Mouse (Mus musculus): Measurements from ENCODE around the gene Tbc1d8. TPM values are rescaled to one million over a fixed set of nuclear protein-coding genes. Genes with fewer than 3 reads are reported as not detected.

Gene Tbc1d8
- polyA plus RNA-seq, 1 experiment from 2014 or later = 5.3 TPM

GRCm38 (mm10) chr1:39368267-39368841 lies 110.2 kb downstream of the Tbc1d8 start:
- Histone ChIP-seq H3K4me3 (ENCODE audit: low read depth, low read length) (peak overlapping the region; percentile 80), H3K27me3 (ENCODE audit: control insufficient read depth, insufficient read depth, low read length) (no peaks in the 10 kb centered on the region), H3K4me1 (ENCODE audit: control insufficient read depth, insufficient read depth, low read length) (peaks cover 4% of the 10 kb centered on the region; the same call in 1 of the 2 replicates), H3K27ac (replicated peaks; ENCODE audit: low read depth, low read length) (peak overlapping the region; percentile 53), H3K4me2 (ENCODE audit: low read depth, severe bottlenecking) (peak overlapping the region; percentile 86), H3K9me3 (ENCODE audit: control insufficient read depth, low read length) (no peaks in the 10 kb centered on the region), H3K36me3 (ENCODE audit: control insufficient read depth, insufficient read depth, low read length) (peaks cover 24% of the 10 kb centered on the region), H3K9ac (ENCODE audit: low read length) (peak overlapping the region; percentile 92)
- ATAC-seq (ENCODE audit: insufficient number of reproducible peaks, low FRiP score, low TSS enrichment, low read depth) (peak; percentile 15; the same call in 1 of the 2 replicates), DNase-seq (ENCODE audit: low spot score) (peak; percentile 49)
- WGBS = under 1% methylated on average over 34 of the region's 34 CpGs

GRCm38 (mm10) chr1:39367601-39368266 lies 110.8 kb downstream of the Tbc1d8 start, which contains the start of gene Rpl31:
TSS of gene Rpl31 (plus strand) at chr1:39367842.
- peak within 1 kb of the TSS; percentile 86 for H3K4me2 ChIP-seq (ENCODE audit: low read depth, severe bottlenecking)
- H3K4me3 ChIP-seq (ENCODE audit: low read depth, low read length) = peak within 1 kb of the TSS; percentile 80
- H3K36me3 ChIP-seq (ENCODE audit: control insufficient read depth, insufficient read depth, low read length) = peaks cover 24% of the 10 kb centered on the region
- H3K27me3 ChIP-seq (ENCODE audit: control insufficient read depth, insufficient read depth, low read length) = no peaks in the 10 kb centered on the region
- no peaks in the 10 kb centered on the region for H3K9me3 ChIP-seq (ENCODE audit: control insufficient read depth, low read length)
- WGBS = under 1% methylated on average over 62 of the region's 62 CpGs
- H3K9ac ChIP-seq (ENCODE audit: low read length) = peak within 1 kb of the TSS; percentile 92
- H3K4me1 ChIP-seq (ENCODE audit: control insufficient read depth, insufficient read depth, low read length) = peaks cover 4% of the 10 kb centered on the region; the same call in 1 of the 2 replicates
- ATAC-seq (ENCODE audit: insufficient number of reproducible peaks, low FRiP score, low TSS enrichment, low read depth) = peak; percentile 99
- DNase-seq (ENCODE audit: low spot score) = peak; percentile 98
- peak within 1 kb of the TSS; percentile 53 for H3K27ac ChIP-seq (replicated peaks; ENCODE audit: low read depth, low read length)

GRCm38 (mm10) chr1:39367045-39367444 lies 111.5 kb downstream of the Tbc1d8 start:
- DNase-seq (ENCODE audit: low spot score) (no peak), ATAC-seq (ENCODE audit: insufficient number of reproducible peaks, low FRiP score, low TSS enrichment, low read depth) (0 out of 2 replicates have a peak, but pooled peaks have one; percentile 24)
- WGBS = 27% methylated on average over 6 of the region's 6 CpGs
- Histone ChIP-seq H3K27ac (replicated peaks; ENCODE audit: low read depth, low read length) (no peak overlapping the region), H3K4me3 (ENCODE audit: low read depth, low read length) (peak overlapping the region; percentile 80), H3K9ac (ENCODE audit: low read length) (peak overlapping the region; percentile 50), H3K36me3 (ENCODE audit: control insufficient read depth, insufficient read depth, low read length) (peaks cover 18% of the 10 kb centered on the region), H3K9me3 (ENCODE audit: control insufficient read depth, low read length) (no peaks in the 10 kb centered on the region), H3K4me2 (ENCODE audit: low read depth, severe bottlenecking) (peak overlapping the region; percentile 48), H3K27me3 (ENCODE audit: control insufficient read depth, insufficient read depth, low read length) (no peaks in the 10 kb centered on the region), H3K4me1 (ENCODE audit: control insufficient read depth, insufficient read depth, low read length) (peaks cover 4% of the 10 kb centered on the region; the same call in 1 of the 2 replicates)

- Histone ChIP-seq H3K4me3 (ENCODE audit: low read depth, low read length) (no peak overlapping the region), H3K27ac (replicated peaks; ENCODE audit: low read depth, low read length) (no peak overlapping the region), H3K9ac (ENCODE audit: low read length) (no peak overlapping the region), H3K9me3 (ENCODE audit: control insufficient read depth, low read length) (no peaks in the 10 kb centered on the region), H3K36me3 (ENCODE audit: control insufficient read depth, insufficient read depth, low read length) (peaks cover 6% of the 10 kb centered on the region; the same call in 1 of the 2 replicates), H3K4me2 (ENCODE audit: low read depth, severe bottlenecking) (no peak overlapping the region), H3K4me1 (ENCODE audit: control insufficient read depth, insufficient read depth, low read length) (peaks cover 4% of the 10 kb centered on the region; the same call in 1 of the 2 replicates), H3K27me3 (ENCODE audit: control insufficient read depth, insufficient read depth, low read length) (0 out of 2 replicates have a peak, but pooled peaks cover 3% of the 10 kb centered on the region)
- 57% methylated on average over 1 of the region's 1 CpGs for WGBS
- no peak for DNase-seq (ENCODE audit: low spot score)
- no peak for ATAC-seq (ENCODE audit: insufficient number of reproducible peaks, low FRiP score, low TSS enrichment, low read depth)
These were observed 113.0 kb downstream of the Tbc1d8 start for GRCm38 (mm10) chr1:39365562-39365961.

GRCm38 (mm10) chr1:39362515-39362893 lies 116.1 kb downstream of the Tbc1d8 start:
- H3K4me2 ChIP-seq (ENCODE audit: low read depth, severe bottlenecking) = no peak overlapping the region
- ATAC-seq (ENCODE audit: insufficient number of reproducible peaks, low FRiP score, low TSS enrichment, low read depth) (no peak), DNase-seq (ENCODE audit: low spot score) (no peak)
- H3K27ac ChIP-seq (replicated peaks; ENCODE audit: low read depth, low read length) = no peak overlapping the region
- 0 out of 2 replicates have a peak, but pooled peaks cover 3% of the 10 kb centered on the region for H3K27me3 ChIP-seq (ENCODE audit: control insufficient read depth, insufficient read depth, low read length)
- H3K4me3 ChIP-seq (ENCODE audit: low read depth, low read length) = no peak overlapping the region
- no peak overlapping the region for H3K9ac ChIP-seq (ENCODE audit: low read length)
- WGBS = 52% methylated on average over 7 of the region's 7 CpGs
- peaks cover 4% of the 10 kb centered on the region; the same call in 1 of the 2 replicates for H3K4me1 ChIP-seq (ENCODE audit: control insufficient read depth, insufficient read depth, low read length)
- no peaks in the 10 kb centered on the region for H3K36me3 ChIP-seq (ENCODE audit: control insufficient read depth, insufficient read depth, low read length)
- no peaks in the 10 kb centered on the region for H3K9me3 ChIP-seq (ENCODE audit: control insufficient read depth, low read length)

GRCm38 (mm10) chr1:39361754-39362514 lies 116.6 kb downstream of the Tbc1d8 start:
- H3K9ac ChIP-seq (ENCODE audit: low read length) = no peak overlapping the region
- H3K27ac ChIP-seq (replicated peaks; ENCODE audit: low read depth, low read length) = no peak overlapping the region
- 27% methylated on average over 24 of the region's 24 CpGs for WGBS
- peaks cover 1% of the 10 kb centered on the region; the same call in 1 of the 2 replicates for H3K4me1 ChIP-seq (ENCODE audit: control insufficient read depth, insufficient read depth, low read length)
- no peak for ATAC-seq (ENCODE audit: insufficient number of reproducible peaks, low FRiP score, low TSS enrichment, low read depth)
- no peaks in the 10 kb centered on the region for H3K36me3 ChIP-seq (ENCODE audit: control insufficient read depth, insufficient read depth, low read length)
- no peak for DNase-seq (ENCODE audit: low spot score)
- no peaks in the 10 kb centered on the region for H3K9me3 ChIP-seq (ENCODE audit: control insufficient read depth, low read length)
- 0 out of 2 replicates have a peak, but pooled peaks cover 3% of the 10 kb centered on the region for H3K27me3 ChIP-seq (ENCODE audit: control insufficient read depth, insufficient read depth, low read length)
- peak overlapping the region; percentile 19; the same call in 1 of the 2 replicates for H3K4me3 ChIP-seq (ENCODE audit: low read depth, low read length)
- peak overlapping the region; percentile 44 for H3K4me2 ChIP-seq (ENCODE audit: low read depth, severe bottlenecking)

GRCm38 (mm10) chr1:39349427-39349826 lies 129.1 kb downstream of the Tbc1d8 start:
- no peak overlapping the region for H3K27ac ChIP-seq (replicated peaks; ENCODE audit: low read depth, low read length)
- no peaks in the 10 kb centered on the region for H3K4me1 ChIP-seq (ENCODE audit: control insufficient read depth, insufficient read depth, low read length)
- WGBS = 88% methylated on average over 7 of the region's 7 CpGs
- ATAC-seq (ENCODE audit: insufficient number of reproducible peaks, low FRiP score, low TSS enrichment, low read depth) (no peak), DNase-seq (ENCODE audit: low spot score) (no peak)
- H3K9ac ChIP-seq (ENCODE audit: low read length) = no peak overlapping the region
- no peaks in the 10 kb centered on the region for H3K27me3 ChIP-seq (ENCODE audit: control insufficient read depth, insufficient read depth, low read length)
- H3K9me3 ChIP-seq (ENCODE audit: control insufficient read depth, low read length) = no peaks in the 10 kb centered on the region
- H3K36me3 ChIP-seq (ENCODE audit: control insufficient read depth, insufficient read depth, low read length) = no peaks in the 10 kb centered on the region
- no peak overlapping the region for H3K4me3 ChIP-seq (ENCODE audit: low read depth, low read length)
- no peak overlapping the region for H3K4me2 ChIP-seq (ENCODE audit: low read depth, severe bottlenecking)

GRCm38 (mm10) chr1:39349001-39349400 lies 129.6 kb downstream of the Tbc1d8 start:
- Histone ChIP-seq H3K27ac (replicated peaks; ENCODE audit: low read depth, low read length) (no peak overlapping the region), H3K36me3 (ENCODE audit: control insufficient read depth, insufficient read depth, low read length) (no peaks in the 10 kb centered on the region), H3K9me3 (ENCODE audit: control insufficient read depth, low read length) (no peaks in the 10 kb centered on the region), H3K27me3 (ENCODE audit: control insufficient read depth, insufficient read depth, low read length) (no peaks in the 10 kb centered on the region), H3K4me2 (ENCODE audit: low read depth, severe bottlenecking) (no peak overlapping the region), H3K9ac (ENCODE audit: low read length) (no peak overlapping the region), H3K4me3 (ENCODE audit: low read depth, low read length) (no peak overlapping the region), H3K4me1 (ENCODE audit: control insufficient read depth, insufficient read depth, low read length) (no peaks in the 10 kb centered on the region)
- ATAC-seq (ENCODE audit: insufficient number of reproducible peaks, low FRiP score, low TSS enrichment, low read depth) (no peak), DNase-seq (ENCODE audit: low spot score) (no peak)
- 85% methylated on average over 1 of the region's 1 CpGs for WGBS

Data from limb, embryonic 11.5 days (tissue).